Mouse (Mus musculus) cerebellum, adult 2 months (tissue): ENCODE results near the gene Apln. TPM values are rescaled to one million over a fixed set of nuclear protein-coding genes. Genes with fewer than 3 reads are reported as not detected.

Experiments used
- DNase-seq, 2 experiments: peaks; one replicate each; pipeline ENCODE4 v3.0.0; 2021
- H3K27ac ChIP-seq: fragments of 200-500 bp; 2 replicates; pipeline ENCODE4 v1.5.1; 2012; ENCODE audit warnings: low read length, control low read depth, inconsistent platforms; ENCODE audit not compliant: insufficient read depth
- H3K27me3 ChIP-seq: fragments of 200-500 bp; 2 replicates; pipeline ENCODE4 v1.6.1; 2012; ENCODE audit warnings: inconsistent platforms, mild to moderate bottlenecking, low read length, moderate library complexity; ENCODE audit not compliant: control insufficient read depth, insufficient read depth
- H3K4me1 ChIP-seq: fragments of 200-500 bp; 2 replicates; pipeline ENCODE4 v1.6.1; 2011; ENCODE audit warnings: low read length; ENCODE audit not compliant: control insufficient read depth, insufficient read depth
- H3K4me3 ChIP-seq: fragments of 200-500 bp; replicated peaks from 2 replicates; pipeline ENCODE3; 2011; ENCODE audit warnings: mild to moderate bottlenecking, low read depth, low read length, control low read depth; ENCODE audit not compliant: insufficient read depth
- CTCF ChIP-seq: fragments of 200-500 bp; IDR thresholded peaks from 2 replicates; pipeline ENCODE4 v1.5.1; 2011; ENCODE audit warnings: low read depth, mild to moderate bottlenecking, control low read depth, low read length, moderate library complexity, borderline replicate concordance; ENCODE audit not compliant: insufficient read depth
- POLR2A ChIP-seq: fragments of 200-500 bp; IDR thresholded peaks from 2 replicates; pipeline ENCODE4 v1.6.1; 2011; ENCODE audit warnings: low read length, control low read depth, borderline replicate concordance; ENCODE audit not compliant: insufficient read depth
- WGBS: fragments of 180-500 bp; shearing (Covaris S2); methylation state at CpG from one replicate; pipeline ENCODE4 v1.1.7; 2018; 5-methylcytosine and 5-hydroxymethylcytosine counted together
- polyA plus RNA-seq: library from polyadenylated mRNA; depleted of rRNA; stranded (reverse); fragments of >200 nt; gene quantifications from 2 replicates; pipeline ENCODE4 v1.2.3, GENCODE M21; 2012

Gene Apln
- polyA plus RNA-seq, 1 experiment = 24.9 TPM

DNA sequence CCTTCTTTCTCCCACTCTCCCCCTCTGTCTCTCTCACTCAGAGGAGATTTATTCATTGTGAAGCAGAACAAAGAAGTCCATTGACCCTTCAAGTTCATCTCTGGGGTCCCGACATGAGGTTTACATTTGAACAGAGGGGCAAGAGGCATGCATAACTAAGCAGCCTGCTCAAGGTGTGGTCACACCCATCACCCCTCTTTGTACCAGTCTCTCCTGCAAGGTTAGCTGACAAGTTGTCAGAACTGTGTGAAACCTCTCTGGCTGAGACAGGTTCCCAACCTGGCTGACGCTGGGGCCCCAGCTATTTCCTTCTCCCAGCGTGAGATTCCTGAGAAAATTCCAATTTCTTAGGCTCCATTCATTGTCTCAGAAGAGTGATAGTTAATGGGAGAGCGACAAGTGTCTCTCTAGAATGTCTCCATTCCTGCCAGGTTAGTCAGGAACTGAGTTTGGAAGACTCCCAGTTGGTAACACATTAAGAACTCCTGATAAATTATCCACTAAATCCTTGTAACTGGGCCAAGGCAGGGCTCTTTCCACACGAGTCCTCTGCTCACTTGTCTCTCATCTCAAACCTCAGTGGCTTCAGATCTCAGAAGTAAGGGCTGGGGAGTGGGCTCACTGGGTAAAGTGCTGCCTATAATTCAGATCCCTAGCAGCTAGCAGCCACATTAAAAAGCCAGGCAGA lies 29.7 kb upstream of the Apln start:
- no peak overlapping the region for H3K27ac ChIP-seq
- TF ChIP-seq POLR2A (no peak), CTCF (no peak)
- WGBS = 31% methylated on average over 5 of the region's 5 CpGs
- DNase-seq = no peak
- no peaks in the 10 kb centered on the region for H3K27me3 ChIP-seq
- no peak overlapping the region for H3K4me3 ChIP-seq
- H3K4me1 ChIP-seq = no peaks in the 10 kb centered on the region

DNA sequence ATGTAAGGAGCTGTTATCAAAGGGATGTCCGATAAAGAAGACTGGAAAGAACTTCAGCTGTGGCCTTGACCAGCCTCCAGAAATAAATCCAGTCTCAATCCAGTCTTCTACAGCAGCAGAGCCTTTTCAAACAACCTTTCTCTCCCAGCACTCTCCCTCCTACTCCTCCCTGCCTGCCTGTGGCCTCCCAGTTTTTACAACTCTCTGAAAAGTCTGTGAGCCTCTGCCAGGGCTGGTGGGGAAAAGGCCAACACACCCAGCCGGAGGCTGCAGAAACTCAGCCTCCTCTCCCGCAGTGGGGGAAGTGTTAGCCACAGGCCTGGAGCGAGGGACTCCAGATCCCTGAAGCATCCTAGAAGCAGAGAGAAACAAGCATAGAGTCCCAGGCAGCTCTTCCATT lies 27.8 kb upstream of the Apln start:
- H3K27me3 ChIP-seq = no peaks in the 10 kb centered on the region
- no peak for DNase-seq
- no peak overlapping the region for H3K27ac ChIP-seq
- H3K4me1 ChIP-seq = no peaks in the 10 kb centered on the region
- no peak overlapping the region for H3K4me3 ChIP-seq
- no peak for TF ChIP-seq POLR2A
- TF ChIP-seq CTCF = no peak
- 58% methylated on average over 4 of the region's 4 CpGs for WGBS

DNA sequence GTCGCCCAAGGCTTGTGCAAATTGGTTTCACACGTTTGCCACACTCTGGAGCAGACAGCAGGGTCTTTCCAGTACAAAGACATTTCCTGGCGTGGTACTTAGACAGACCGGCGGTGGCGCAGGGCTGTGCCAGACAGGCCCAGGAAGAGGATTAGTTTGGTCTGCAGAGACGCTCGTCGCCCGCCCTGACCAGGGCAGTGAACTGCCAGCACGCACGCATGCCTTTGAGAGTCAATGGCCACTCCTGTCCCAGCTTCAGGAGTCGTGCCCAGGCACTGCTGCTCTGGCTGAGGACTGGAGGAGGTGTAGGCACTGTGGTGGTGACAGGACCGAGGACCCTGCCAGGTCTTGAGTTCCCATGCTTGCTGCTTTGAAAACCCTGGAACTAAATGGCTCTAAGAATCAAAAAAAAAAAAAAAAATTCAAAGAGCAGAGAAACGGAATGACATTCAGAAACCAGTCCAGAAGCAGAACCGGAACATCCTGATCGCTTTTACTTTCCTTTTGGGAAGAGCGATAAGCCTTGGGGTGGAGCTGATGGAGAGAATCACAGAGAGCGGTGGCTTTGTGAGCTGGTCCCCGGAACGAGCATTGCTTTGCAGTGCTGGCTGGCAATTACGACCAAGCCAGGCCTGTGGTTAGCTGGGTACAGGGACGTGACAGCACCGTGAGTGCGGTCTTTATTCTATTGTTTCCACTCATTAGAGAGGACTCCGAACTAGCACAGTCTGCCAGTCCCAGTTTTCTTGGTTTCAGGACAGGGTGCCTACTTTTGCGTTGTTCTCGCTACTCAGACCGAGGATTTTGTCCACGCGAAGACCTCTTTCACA lies 19.7 kb upstream of the Apln start:
- no peak for TF ChIP-seq POLR2A
- no peak for TF ChIP-seq CTCF
- DNase-seq = peak; percentile 56 to 65
- Histone ChIP-seq H3K27me3 (no peaks in the 10 kb centered on the region), H3K27ac (peak overlapping the region; percentile 12; the same call in 1 of the 2 replicates), H3K4me3 (peak overlapping the region; percentile 41), H3K4me1 (peaks cover 4% of the 10 kb centered on the region; the same call in 1 of the 2 replicates)
- 17% methylated on average over 31 of the region's 31 CpGs for WGBS

DNA sequence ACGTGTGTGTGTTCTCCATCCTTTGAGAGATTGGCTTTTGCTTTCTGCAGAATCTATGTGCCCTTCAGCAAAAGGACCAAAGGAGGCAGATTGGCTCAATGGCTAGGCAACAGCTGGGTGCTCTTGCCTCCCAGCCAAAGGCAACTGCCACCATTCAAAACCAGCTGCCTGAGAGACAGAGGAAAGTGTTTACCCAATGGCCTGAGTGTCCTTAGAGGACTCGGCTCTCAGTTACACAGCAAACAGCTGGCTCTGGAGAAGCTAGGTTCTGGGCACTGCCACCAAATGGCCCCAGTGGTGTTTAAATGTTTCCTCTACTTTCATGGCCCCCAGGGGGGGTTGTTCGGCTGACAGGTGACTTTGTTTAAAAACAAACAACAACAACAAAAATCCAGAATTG lies 19.1 kb upstream of the Apln start:
- DNase-seq = no peak
- H3K4me3 ChIP-seq = no peak overlapping the region

DNA sequence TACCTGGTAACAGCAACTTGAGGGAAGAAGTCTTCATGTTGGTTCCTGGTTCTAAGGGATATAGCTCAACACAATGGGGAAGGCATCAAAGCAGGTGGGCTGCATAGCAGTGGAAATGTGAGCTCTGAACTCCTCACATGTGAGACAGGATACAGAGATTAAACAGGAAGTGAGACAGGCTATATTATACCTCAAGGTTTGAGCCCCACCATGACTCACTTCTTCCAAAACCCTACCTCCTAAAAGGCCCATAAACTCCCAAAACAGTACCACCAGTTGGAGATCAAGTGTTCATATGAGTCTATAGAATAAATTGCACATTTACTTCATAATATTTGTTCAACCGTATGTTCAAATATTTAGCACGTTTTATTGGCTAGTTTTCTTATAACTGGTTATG lies 11.7 kb upstream of the Apln start:
- no peak overlapping the region for H3K27ac ChIP-seq
- H3K27me3 ChIP-seq = no peaks in the 10 kb centered on the region
- TF ChIP-seq POLR2A (no peak), CTCF (no peak)
- no peak overlapping the region for H3K4me3 ChIP-seq
- WGBS = 89% methylated on average over 2 of the region's 2 CpGs
- no peak for DNase-seq
- H3K4me1 ChIP-seq = no peaks in the 10 kb centered on the region

More for the DNA sequence above, 19.1 kb upstream of the Apln start:
- TF ChIP-seq CTCF (no peak), POLR2A (no peak)
- WGBS = 68% methylated on average over 3 of the region's 3 CpGs
- H3K27me3 ChIP-seq = no peaks in the 10 kb centered on the region
- peak overlapping the region; percentile 12; the same call in 1 of the 2 replicates for H3K27ac ChIP-seq
- peaks cover 4% of the 10 kb centered on the region; the same call in 1 of the 2 replicates for H3K4me1 ChIP-seq

DNA sequence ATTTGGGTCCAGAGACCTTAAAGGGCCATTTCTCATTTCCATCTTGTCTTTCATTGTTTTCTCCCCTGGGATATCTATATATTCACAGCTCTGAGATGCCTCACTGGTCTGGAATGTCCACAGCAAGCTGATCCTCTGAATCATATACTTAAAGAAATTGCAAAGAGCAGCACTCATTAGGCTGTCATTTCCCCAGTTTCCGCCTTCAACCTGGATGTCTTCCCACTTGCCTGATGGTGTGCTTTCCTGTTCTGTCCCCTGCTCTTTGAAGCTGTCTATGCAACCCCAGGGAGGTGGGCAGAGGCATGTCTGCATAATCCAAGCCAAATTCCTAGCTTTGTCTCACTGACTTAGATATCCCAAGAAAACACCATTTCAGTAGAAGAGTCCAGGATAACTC lies 9.6 kb upstream of the Apln start:
- TF ChIP-seq POLR2A (no peak), CTCF (no peak)
- H3K27ac ChIP-seq = no peak overlapping the region
- no peak overlapping the region for H3K4me3 ChIP-seq
- DNase-seq = no peak
- no peaks in the 10 kb centered on the region for H3K4me1 ChIP-seq
- 87% methylated on average over 1 of the region's 1 CpGs for WGBS
- H3K27me3 ChIP-seq = no peaks in the 10 kb centered on the region

DNA sequence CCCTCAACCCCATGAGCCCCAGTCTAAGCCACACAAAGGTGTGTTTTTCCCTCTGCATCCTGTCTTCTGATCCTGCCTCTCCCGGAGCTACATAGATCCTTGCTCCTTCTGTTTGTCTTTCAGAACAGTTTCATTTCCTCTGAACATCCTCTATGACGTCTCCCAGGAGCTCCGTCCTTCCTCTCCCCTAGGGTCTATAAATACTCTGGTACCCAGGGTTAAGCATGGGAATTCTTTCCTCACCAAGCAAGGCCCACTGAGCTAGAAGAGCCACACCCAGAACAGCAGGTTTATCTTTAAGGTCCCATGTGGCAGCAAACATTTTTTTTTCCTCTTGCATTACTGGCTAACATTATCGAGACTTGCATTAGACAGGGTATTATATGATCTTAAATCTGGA lies 8.1 kb upstream of the Apln start:
- Histone ChIP-seq H3K27ac (no peak overlapping the region), H3K4me1 (no peaks in the 10 kb centered on the region), H3K27me3 (no peaks in the 10 kb centered on the region), H3K4me3 (no peak overlapping the region)
- TF ChIP-seq POLR2A (no peak), CTCF (no peak)
- 83% methylated on average over 4 of the region's 4 CpGs for WGBS
- no peak for DNase-seq
